Mouse (Mus musculus) heart, adult 2 months (tissue): ENCODE results near the gene Nfkbie.

ENCODE experiments used
- CTCF ChIP-seq: fragments of 200-600 bp; IDR thresholded peaks from 2 replicates; pipeline ENCODE4 v1.8.1; 2022; ENCODE audit warnings: antibody characterized with exemption, mild to moderate bottlenecking, moderate library complexity
- EP300 ChIP-seq: fragments of 200-500 bp; IDR thresholded peaks from 2 replicates; pipeline ENCODE4 v1.6.1; 2011; ENCODE audit warnings: low read depth, low read length, control low read depth; ENCODE audit not compliant: insufficient read depth
- POLR2A ChIP-seq: fragments of 200-500 bp; IDR thresholded peaks from 2 replicates; pipeline ENCODE4 v1.6.1; 2011; ENCODE audit warnings: mild to moderate bottlenecking, low read depth, low read length, control low read depth; ENCODE audit not compliant: insufficient read depth

GRCm38 (mm10) chr17:45542129-45542528, 13.4 kb upstream of the Nfkbie start:
- no peak for TF ChIP-seq EP300
- TF ChIP-seq CTCF, result no peak
- no peak for TF ChIP-seq POLR2A
